Mouse (Mus musculus) erythroid progenitor cell, adult 5-6 weeks (primary cell): ENCODE results near the gene Ctnna3. TPM values are rescaled to one million over a fixed set of nuclear protein-coding genes. Genes with fewer than 3 reads are reported as not detected.
"Not testable (repeated sequence)": the region's sequence is repeated elsewhere in the genome, so short reads cannot be mapped to it uniquely, and the experiment has no call there.

Source experiments
- ATAC-seq: replicated peaks from 2 replicates; pipeline ENCODE4 v1.8.0; 2016; ENCODE audit warnings: moderate number of reproducible peaks, mild to moderate bottlenecking, moderate TSS enrichment, inconsistent platforms; ENCODE audit not compliant: poor library complexity, low FRiP score, severe bottlenecking
- total RNA-seq, 2 experiments: library from RNA; stranded (forward) in 1 of 2; stranded (reverse) in 1 of 2; fragments of 150-400 nt in 1 of 2; fragments of 186-747, 209-891 nt in 1 of 2; gene quantifications; 2 replicates each; pipeline versions ENCODE4 v1.2.3 to v1.2.4; 2015 to 2017; ENCODE audit warnings: low replicate concordance in 2 of 2

Ctnna3 gene
- total RNA-seq, 2 experiments from 2014 or later = not detected

- ATAC-seq = no peak
These were observed 1231.3 kb downstream of the Ctnna3 start for GRCm38 (mm10) chr10:64661190-64661589.

GRCm38 (mm10) chr10:64671469-64671868 is 1241.6 kb downstream of the Ctnna3 start:
- ATAC-seq = no peak

- no peak for ATAC-seq
These were observed 1245.9 kb downstream of the Ctnna3 start for GRCm38 (mm10) chr10:64675796-64676195.

- ATAC-seq = no peak
These were observed 1280.1 kb downstream of the Ctnna3 start for GRCm38 (mm10) chr10:64710017-64710416.

- ATAC-seq = no peak
These were observed 1288.1 kb downstream of the Ctnna3 start for GRCm38 (mm10) chr10:64718036-64718435.

- no peak for ATAC-seq
These were observed 1305.8 kb downstream of the Ctnna3 start for GRCm38 (mm10) chr10:64735692-64736091.

GRCm38 (mm10) chr10:64736616-64737015 is 1306.7 kb downstream of the Ctnna3 start:
- ATAC-seq = no peak

- ATAC-seq = not testable (repeated sequence)
These were observed 1311.8 kb downstream of the Ctnna3 start for GRCm38 (mm10) chr10:64741721-64742120.

GRCm38 (mm10) chr10:64744099-64744498 is 1314.2 kb downstream of the Ctnna3 start:
- not testable (repeated sequence) for ATAC-seq

- ATAC-seq = no peak
These were observed 1318.8 kb downstream of the Ctnna3 start for GRCm38 (mm10) chr10:64748651-64749050.

- ATAC-seq = no peak
These were observed 1320.9 kb downstream of the Ctnna3 start for GRCm38 (mm10) chr10:64750791-64751190.

- no peak for ATAC-seq
These were observed 1406.4 kb downstream of the Ctnna3 start for GRCm38 (mm10) chr10:64836315-64836714.

GRCm38 (mm10) chr10:64861439-64861838 is 1431.5 kb downstream of the Ctnna3 start:
- no peak for ATAC-seq

GRCm38 (mm10) chr10:64870888-64871287 is 1441.0 kb downstream of the Ctnna3 start:
- ATAC-seq = no peak

GRCm38 (mm10) chr10:64876506-64876905 is 1446.6 kb downstream of the Ctnna3 start:
- no peak for ATAC-seq

- ATAC-seq = no peak
These were observed 1450.0 kb downstream of the Ctnna3 start for GRCm38 (mm10) chr10:64879860-64880259.

- no peak for ATAC-seq
These were observed 1457.0 kb downstream of the Ctnna3 start for GRCm38 (mm10) chr10:64886946-64887345.

- ATAC-seq = no peak
These were observed 1462.6 kb downstream of the Ctnna3 start for GRCm38 (mm10) chr10:64892458-64892857.

GRCm38 (mm10) chr10:64898739-64899138 is 1468.8 kb downstream of the Ctnna3 start:
- no peak for ATAC-seq

GRCm38 (mm10) chr10:64901726-64902125 is 1471.8 kb downstream of the Ctnna3 start:
- ATAC-seq = no peak

- ATAC-seq = no peak
These were observed 1511.1 kb downstream of the Ctnna3 start for GRCm38 (mm10) chr10:64940975-64941374.

- no peak for ATAC-seq
These were observed 1528.5 kb downstream of the Ctnna3 start for GRCm38 (mm10) chr10:64958391-64958790.
